Mouse (Mus musculus) forebrain, postnatal 0 days (tissue): ENCODE results near the gene Kif21b. TPM values are rescaled to one million over a fixed set of nuclear protein-coding genes. Genes with fewer than 3 reads are reported as not detected.
A peak's percentile ranks its signal among the peaks of the same experiment; 100 is the strongest.

ENCODE experiments used
- ATAC-seq: fragments of 200-750 bp; cut with Nextera tagmentation; 2 replicates; pipeline ENCODE4 v1.8.0; 2017; ENCODE audit warnings: mild to moderate bottlenecking, moderate library complexity
- DNase-seq: peaks from one replicate; pipeline ENCODE4 v3.0.0-alpha.2; 2015
- H3K27ac ChIP-seq: fragments of 300-500 bp; sonication (generic); 2 replicates; pipeline ENCODE4 v1.5.1; 2014; ENCODE audit warnings: low read depth, mild to moderate bottlenecking, antibody characterized with exemption, low read length, moderate library complexity, mixed read lengths
- H3K27me3 ChIP-seq: fragments of 300-500 bp; sonication (generic); 2 replicates; pipeline ENCODE4 v1.6.1; 2014; ENCODE audit warnings: mild to moderate bottlenecking, low read length, mixed read lengths; ENCODE audit not compliant: insufficient read depth
- H3K36me3 ChIP-seq: fragments of 300-500 bp; sonication (generic); 2 replicates; pipeline ENCODE4 v1.6.1; 2014; ENCODE audit warnings: mild to moderate bottlenecking, moderate library complexity; ENCODE audit not compliant: insufficient read depth
- H3K4me1 ChIP-seq: fragments of 300-500 bp; sonication (generic); 2 replicates; pipeline ENCODE4 v1.6.1; 2014; ENCODE audit warnings: antibody characterized with exemption; ENCODE audit not compliant: insufficient read depth
- H3K4me2 ChIP-seq: fragments of 300-500 bp; sonication (generic); 2 replicates; pipeline ENCODE4 v1.6.1; 2014; ENCODE audit warnings: low read depth, mild to moderate bottlenecking, moderate library complexity
- H3K4me3 ChIP-seq: fragments of 300-500 bp; sonication (generic); 2 replicates; pipeline ENCODE4 v1.5.1; 2014; ENCODE audit warnings: low read depth, low read length, mixed read lengths
- H3K9ac ChIP-seq: fragments of 300-500 bp; sonication (generic); 2 replicates; pipeline ENCODE4 v1.6.1; 2014; ENCODE audit warnings: mild to moderate bottlenecking
- H3K9me3 ChIP-seq: fragments of 300-500 bp; sonication (generic); 2 replicates; pipeline ENCODE4 v1.6.1; 2016; ENCODE audit warnings: low read length
- CTCF ChIP-seq: sonication (generic); IDR thresholded peaks from 2 replicates; pipeline ENCODE4 v1.5.1; 2016; ENCODE audit warnings: antibody characterized with exemption, control low read depth, low read depth
- WGBS: fragments of 180-500 bp; shearing (Covaris S2); extraction: QIAGEN DNeasy Blood & Tissue Kit; methylation state at CpG from one replicate; pipeline ENCODE4 v1.1.7; 2014; 5-methylcytosine and 5-hydroxymethylcytosine counted together
- polyA plus RNA-seq: library from polyadenylated mRNA; unstranded; fragments of >200 nt; fragmentation: Nextera tagmentation; extraction: Ambion mirVana; gene quantifications from 2 replicates; pipeline ENCODE4 v1.2.1, GENCODE M21; 2015
- total RNA-seq: library from RNA; depleted of rRNA; stranded (reverse); fragments of >200 nt; gene quantifications from 2 replicates; pipeline ENCODE4 v1.2.3, GENCODE M21; 2014

Gene Kif21b
- total and polyA plus RNA-seq, 2 experiments from 2014 or later: 29.2 to 135 TPM

GRCm38 (mm10) chr1:136102981-136103380 lies 28.2 kb upstream of the Kif21b start:
- H3K4me3 ChIP-seq: no peak overlapping the region
- peak; percentile 66 for DNase-seq
- no peak for TF ChIP-seq CTCF

GRCm38 (mm10) chr1:136103696-136104095 lies 27.5 kb upstream of the Kif21b start:
- peak; percentile 15 for DNase-seq

More at GRCm38 (mm10) chr1:136102981-136103380, 28.2 kb upstream of the Kif21b start:
- ATAC-seq: peak; percentile 92
- Histone ChIP-seq H3K27me3 (no peaks in the 10 kb centered on the region), H3K4me1 (peaks cover 13% of the 10 kb centered on the region), H3K36me3 (no peaks in the 10 kb centered on the region), H3K9me3 (no peaks in the 10 kb centered on the region), H3K27ac (peak overlapping the region; percentile 3; the same call in 1 of the 2 replicates), H3K9ac (no peak overlapping the region), H3K4me2 (no peak overlapping the region)
- 41% methylated on average over 2 of the region's 2 CpGs for WGBS

GRCm38 (mm10) chr1:136104741-136105140 lies 26.4 kb upstream of the Kif21b start:
- DNase-seq: no peak
- H3K9ac ChIP-seq: no peak overlapping the region
- no peak overlapping the region for H3K4me2 ChIP-seq
- H3K4me3 ChIP-seq: no peak overlapping the region
- 28% methylated on average over 4 of the region's 4 CpGs for WGBS
- no peaks in the 10 kb centered on the region for H3K27me3 ChIP-seq
- H3K9me3 ChIP-seq: no peaks in the 10 kb centered on the region
- peaks cover 13% of the 10 kb centered on the region for H3K4me1 ChIP-seq
- TF ChIP-seq CTCF: no peak
- no peaks in the 10 kb centered on the region for H3K36me3 ChIP-seq
- H3K27ac ChIP-seq: no peak overlapping the region
- ATAC-seq: no peak

More at GRCm38 (mm10) chr1:136103696-136104095, 27.5 kb upstream of the Kif21b start:
- Histone ChIP-seq H3K27me3 (no peaks in the 10 kb centered on the region), H3K36me3 (no peaks in the 10 kb centered on the region), H3K4me1 (peaks cover 13% of the 10 kb centered on the region), H3K27ac (peak overlapping the region; percentile 3; the same call in 1 of the 2 replicates), H3K4me2 (no peak overlapping the region), H3K9me3 (no peaks in the 10 kb centered on the region), H3K9ac (no peak overlapping the region), H3K4me3 (no peak overlapping the region)
- no peak for TF ChIP-seq CTCF
- no peak for ATAC-seq
- 60% methylated on average over 7 of the region's 7 CpGs for WGBS

- Histone ChIP-seq H3K9me3 (no peaks in the 10 kb centered on the region), H3K4me3 (no peak overlapping the region), H3K4me1 (peaks cover 3% of the 10 kb centered on the region; the same call in 1 of the 2 replicates), H3K27me3 (no peaks in the 10 kb centered on the region), H3K4me2 (no peak overlapping the region), H3K27ac (no peak overlapping the region), H3K9ac (no peak overlapping the region), H3K36me3 (no peaks in the 10 kb centered on the region)
- WGBS: 81% methylated on average over 2 of the region's 2 CpGs
- no peak for TF ChIP-seq CTCF
- no peak for DNase-seq
- ATAC-seq: no peak
Observed at GRCm38 (mm10) chr1:136109464-136109863, 21.7 kb upstream of the Kif21b start.

- WGBS: 33% methylated on average over 3 of the region's 3 CpGs
- no peak overlapping the region for H3K4me2 ChIP-seq
- ATAC-seq: 0 out of 2 replicates have a peak, but pooled peaks have one; percentile 9
Observed at GRCm38 (mm10) chr1:136116183-136116582, 15.0 kb upstream of the Kif21b start.

GRCm38 (mm10) chr1:136117069-136117468 lies 14.1 kb upstream of the Kif21b start:
- H3K4me1 ChIP-seq: 0 out of 2 replicates have a peak, but pooled peaks cover 8% of the 10 kb centered on the region
- ATAC-seq (no peak), DNase-seq (no peak)
- H3K36me3 ChIP-seq: no peaks in the 10 kb centered on the region
- no peak overlapping the region for H3K4me3 ChIP-seq
- no peaks in the 10 kb centered on the region for H3K27me3 ChIP-seq
- no peak overlapping the region for H3K4me2 ChIP-seq
- TF ChIP-seq CTCF: no peak
- H3K9ac ChIP-seq: no peak overlapping the region
- WGBS: 87% methylated on average over 9 of the region's 9 CpGs
- no peak overlapping the region for H3K27ac ChIP-seq
- no peaks in the 10 kb centered on the region for H3K9me3 ChIP-seq

More at GRCm38 (mm10) chr1:136116183-136116582, 15.0 kb upstream of the Kif21b start:
- no peaks in the 10 kb centered on the region for H3K9me3 ChIP-seq
- no peaks in the 10 kb centered on the region for H3K36me3 ChIP-seq
- H3K27ac ChIP-seq: no peak overlapping the region
- 0 out of 2 replicates have a peak, but pooled peaks cover 8% of the 10 kb centered on the region for H3K4me1 ChIP-seq
- H3K9ac ChIP-seq: no peak overlapping the region
- peak; percentile 65 for TF ChIP-seq CTCF
- H3K27me3 ChIP-seq: no peaks in the 10 kb centered on the region
- peak; percentile 35 for DNase-seq
- H3K4me3 ChIP-seq: no peak overlapping the region

- Histone ChIP-seq H3K27ac (no peak overlapping the region), H3K9me3 (no peaks in the 10 kb centered on the region), H3K4me2 (no peak overlapping the region), H3K27me3 (no peaks in the 10 kb centered on the region), H3K36me3 (no peaks in the 10 kb centered on the region), H3K9ac (no peak overlapping the region), H3K4me1 (0 out of 2 replicates have a peak, but pooled peaks cover 8% of the 10 kb centered on the region), H3K4me3 (no peak overlapping the region)
- ATAC-seq (peak; percentile 54; the same call in 1 of the 2 replicates), DNase-seq (peak; percentile 51)
- 36% methylated on average over 8 of the region's 8 CpGs for WGBS
- TF ChIP-seq CTCF: no peak
Observed at GRCm38 (mm10) chr1:136118875-136119274, 12.3 kb upstream of the Kif21b start.
